Mouse (Mus musculus) cerebellum, adult 8-10 months (tissue): ENCODE results near the gene Pdlim4.

Experiments used
- DNase-seq: peaks from one replicate; pipeline ENCODE4 v3.0.0; 2022

Pdlim4 gene

DNA sequence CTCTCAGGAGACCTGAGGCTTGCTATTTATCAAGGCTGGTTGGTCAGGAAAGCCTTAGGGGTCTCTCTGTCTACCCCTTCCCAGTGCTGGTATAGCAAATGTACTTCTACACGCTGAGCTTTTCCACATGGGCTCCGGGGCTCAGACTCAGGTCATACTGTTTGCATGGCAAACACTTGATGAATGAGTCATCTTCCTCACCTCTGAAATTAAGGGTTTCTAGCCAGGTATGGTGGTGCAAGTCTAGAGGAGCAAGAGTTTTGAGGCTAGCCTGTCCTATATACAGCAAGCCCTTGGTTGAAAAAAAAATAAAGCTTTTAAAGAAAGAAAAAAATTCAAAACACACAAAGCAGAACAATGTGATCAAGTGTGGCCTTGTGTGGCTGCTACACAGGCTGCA lies 57.6 kb downstream of the Pdlim4 start:
- no peak for DNase-seq

DNA sequence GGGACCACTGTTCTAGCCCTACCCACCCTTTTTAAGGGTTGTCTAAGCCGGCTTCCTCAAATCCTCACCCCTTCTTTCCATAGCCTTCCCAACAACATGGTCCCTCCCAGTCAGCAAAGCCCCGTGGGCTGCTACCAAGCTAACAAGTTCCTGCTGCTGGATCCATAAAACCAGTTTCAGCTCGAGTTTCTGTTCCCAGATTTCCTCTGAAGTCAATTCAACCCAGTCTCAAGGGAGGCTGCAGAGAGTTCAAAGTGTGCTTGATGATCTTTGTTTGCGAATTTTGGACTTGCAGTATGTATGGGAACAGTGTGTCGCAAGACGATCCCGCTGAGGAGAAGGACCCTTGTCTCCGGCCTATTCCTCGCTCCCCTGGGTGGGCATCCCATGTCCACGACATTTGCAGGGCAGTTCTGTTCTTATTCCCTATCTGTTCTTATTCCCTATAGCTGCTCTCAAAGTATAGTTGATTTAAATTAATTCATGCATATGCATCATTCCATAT lies 60.3 kb downstream of the Pdlim4 start:
- peak; percentile 25 for DNase-seq

DNA sequence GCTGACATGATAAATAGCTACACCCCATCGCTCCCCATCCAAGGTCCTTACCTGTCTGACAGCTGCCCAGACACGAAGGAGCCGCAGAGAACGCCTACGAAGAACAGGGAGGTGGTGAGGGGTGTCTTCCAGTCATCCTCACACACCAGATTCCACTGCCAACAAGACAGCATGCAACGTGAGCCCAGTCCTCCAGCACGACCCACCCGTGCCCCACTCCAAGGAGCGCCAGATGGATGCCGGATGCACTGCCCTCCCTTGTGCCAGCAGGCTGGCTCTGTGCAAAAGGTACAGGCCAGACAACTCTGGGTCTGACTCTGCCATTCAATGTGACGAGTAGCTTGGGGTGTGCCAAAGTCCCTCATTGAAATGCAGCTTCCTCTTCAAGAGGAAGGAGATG lies 61.1 kb downstream of the Pdlim4 start:
- DNase-seq, result peak; percentile 83

DNA sequence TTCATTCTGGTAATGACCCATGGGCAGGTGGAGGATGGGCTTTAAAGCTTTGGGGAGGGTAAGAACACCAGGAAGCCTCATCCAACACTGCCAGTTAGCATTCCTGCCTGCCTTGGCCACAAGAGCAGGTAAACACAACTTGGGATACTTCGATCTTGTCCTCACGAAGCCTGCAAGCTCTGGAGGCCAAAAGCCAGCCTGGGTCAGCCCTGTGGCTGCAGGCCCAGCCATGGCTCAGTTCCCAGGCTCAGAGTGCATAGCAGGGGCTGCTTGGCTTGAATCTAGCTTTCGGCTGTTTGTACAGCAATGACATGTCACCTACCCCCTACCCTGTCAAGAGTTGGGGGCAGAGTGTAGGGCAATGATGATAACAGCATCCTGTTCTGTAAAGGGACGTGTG lies 61.9 kb downstream of the Pdlim4 start:
- peak; percentile 74 for DNase-seq

DNA sequence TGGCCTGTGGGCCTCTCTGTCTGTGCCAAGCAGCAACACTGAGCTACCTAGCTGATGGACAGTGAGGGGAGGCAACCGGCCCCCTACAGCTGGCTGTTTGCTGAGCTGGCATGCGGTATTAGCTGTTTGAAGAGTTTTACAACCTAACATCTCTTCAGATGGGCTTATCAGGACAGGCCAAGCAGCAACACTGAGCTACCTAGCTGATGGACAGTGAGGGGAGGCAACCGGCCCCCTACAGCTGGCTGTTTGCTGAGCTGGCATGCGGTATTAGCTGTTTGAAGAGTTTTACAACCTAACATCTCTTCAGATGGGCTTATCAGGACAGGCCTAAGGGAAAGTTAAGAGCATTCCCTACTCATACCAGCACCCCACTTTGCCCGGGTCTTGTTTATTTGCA lies 62.5 kb downstream of the Pdlim4 start:
- peak; percentile 21 for DNase-seq
